Comparison of ENCODE assay signal across 8 mouse cellular contexts in genomic region chr12:33592938-33593337, GRCm38 (mm10).
DNase-seq lines count a peak whose midpoint lies in the region; ATAC-seq lines count a peak whose summit lies in the region.

No protein-coding gene starts in this region.

- H3K9ac ChIP-seq in kidney, embryonic 14.5 days (ENCODE audit: low read depth, low read length): no peak overlapping the region; the same call in 1 of the 2 replicates
- 0 out of 2 replicates have a peak overlapping the region, but pooled peaks have one; percentile 22 for H3K9ac ChIP-seq in forebrain, embryonic 16.5 days (replicated peaks; ENCODE audit: low read depth, low read length)
- no peak overlapping the region for H3K9ac ChIP-seq in midbrain, embryonic 12.5 days (replicated peaks)

- intact Hi-C loops in heart, postnatal 25 days (cut with DNase I): no loop called here

- H3K4me1 ChIP-seq in kidney, embryonic 14.5 days (ENCODE audit: control insufficient read depth, insufficient read depth, low read length): peaks cover 9% of the 10 kb centered on the region; the same call in 1 of the 2 replicates
- H3K4me1 ChIP-seq in brown adipose tissue, adult 24 weeks (ENCODE audit: control insufficient read depth, insufficient read depth, insufficient read length, low read length): no peaks in the 10 kb centered on the region
- 0 out of 2 replicates have a peak, but pooled peaks cover 3% of the 10 kb centered on the region for H3K4me1 ChIP-seq in forebrain, embryonic 16.5 days (replicated peaks; ENCODE audit: control insufficient read depth, insufficient read depth, low read length)
- H3K4me1 ChIP-seq in midbrain, embryonic 12.5 days: no peaks in the 10 kb centered on the region

- peak overlapping the region; percentile 27 for H3K4me3 ChIP-seq in kidney, embryonic 14.5 days (ENCODE audit: low read length)
- H3K4me3 ChIP-seq in brown adipose tissue, adult 24 weeks (ENCODE audit: insufficient read depth, low read depth, low read length): 0 out of 2 replicates have a peak overlapping the region, but pooled peaks have one; percentile 20
- peak overlapping the region; percentile 13 for H3K4me3 ChIP-seq in forebrain, embryonic 16.5 days (replicated peaks; ENCODE audit: low read length)
- no peak overlapping the region for H3K4me3 ChIP-seq in midbrain, embryonic 12.5 days

- H3K27ac ChIP-seq in kidney, embryonic 14.5 days (ENCODE audit: low read depth, low read length): peak overlapping the region; percentile 32; the same call in 1 of the 2 replicates
- no peak overlapping the region for H3K27ac ChIP-seq in brown adipose tissue, adult 24 weeks (replicated peaks; ENCODE audit: low read depth, low read length)
- H3K27ac ChIP-seq in forebrain, embryonic 16.5 days (ENCODE audit: low read length): no peak overlapping the region
- no peak overlapping the region for H3K27ac ChIP-seq in midbrain, embryonic 12.5 days (replicated peaks)

- H3K36me3 ChIP-seq in kidney, embryonic 14.5 days (ENCODE audit: control insufficient read depth, insufficient read depth, low read length): no peaks in the 10 kb centered on the region
- H3K36me3 ChIP-seq in forebrain, embryonic 16.5 days (ENCODE audit: control insufficient read depth, insufficient read depth): no peaks in the 10 kb centered on the region
- no peaks in the 10 kb centered on the region for H3K36me3 ChIP-seq in midbrain, embryonic 12.5 days

- 14% methylated on average over 17 of the region's 17 CpGs for WGBS in kidney, embryonic 14.5 days
- WGBS in forebrain, embryonic 16.5 days: 53% methylated on average over 17 of the region's 17 CpGs
- WGBS in midbrain, embryonic 12.5 days: 64% methylated on average over 17 of the region's 17 CpGs

- no peak for DNase-seq in kidney, adult 11 months
- no peak for DNase-seq in urinary bladder, postnatal 10 days (ENCODE audit: low spot score)
- no peak for DNase-seq in heart, postnatal 25 days (ENCODE audit: low spot score)
- DNase-seq in ovary, adult 18-20 months (ENCODE audit: low spot score): no peak

- H3K27me3 ChIP-seq in kidney, embryonic 14.5 days (ENCODE audit: control insufficient read depth, insufficient read depth, low read length): no peaks in the 10 kb centered on the region
- H3K27me3 ChIP-seq in forebrain, embryonic 16.5 days (replicated peaks; ENCODE audit: control insufficient read depth, insufficient read depth, low read length): no peaks in the 10 kb centered on the region
- H3K27me3 ChIP-seq in midbrain, embryonic 12.5 days: no peaks in the 10 kb centered on the region

- peak overlapping the region; percentile 41 for H3K4me2 ChIP-seq in kidney, embryonic 14.5 days (replicated peaks; ENCODE audit: low read depth, low read length)
- H3K4me2 ChIP-seq in forebrain, embryonic 16.5 days (ENCODE audit: low read length): peak overlapping the region; percentile 37
- 0 out of 2 replicates have a peak overlapping the region, but pooled peaks have one; percentile 7 for H3K4me2 ChIP-seq in midbrain, embryonic 12.5 days (replicated peaks)

- no peaks in the 10 kb centered on the region for H3K9me3 ChIP-seq in kidney, embryonic 14.5 days (ENCODE audit: control insufficient read depth, low read length)
- no peaks in the 10 kb centered on the region for H3K9me3 ChIP-seq in forebrain, embryonic 16.5 days (ENCODE audit: control insufficient read depth, low read length)
- H3K9me3 ChIP-seq in midbrain, embryonic 12.5 days: no peaks in the 10 kb centered on the region

- ATAC-seq in kidney, embryonic 14.5 days (ENCODE audit: low FRiP score, low TSS enrichment): peak; percentile 62
- ATAC-seq in forebrain, embryonic 16.5 days: peak; percentile 58
- ATAC-seq in midbrain, embryonic 12.5 days (ENCODE audit: low FRiP score, low read depth): no peak
